ENCODE assay signal across 8 mouse cellular contexts in the genomic region with DNA sequence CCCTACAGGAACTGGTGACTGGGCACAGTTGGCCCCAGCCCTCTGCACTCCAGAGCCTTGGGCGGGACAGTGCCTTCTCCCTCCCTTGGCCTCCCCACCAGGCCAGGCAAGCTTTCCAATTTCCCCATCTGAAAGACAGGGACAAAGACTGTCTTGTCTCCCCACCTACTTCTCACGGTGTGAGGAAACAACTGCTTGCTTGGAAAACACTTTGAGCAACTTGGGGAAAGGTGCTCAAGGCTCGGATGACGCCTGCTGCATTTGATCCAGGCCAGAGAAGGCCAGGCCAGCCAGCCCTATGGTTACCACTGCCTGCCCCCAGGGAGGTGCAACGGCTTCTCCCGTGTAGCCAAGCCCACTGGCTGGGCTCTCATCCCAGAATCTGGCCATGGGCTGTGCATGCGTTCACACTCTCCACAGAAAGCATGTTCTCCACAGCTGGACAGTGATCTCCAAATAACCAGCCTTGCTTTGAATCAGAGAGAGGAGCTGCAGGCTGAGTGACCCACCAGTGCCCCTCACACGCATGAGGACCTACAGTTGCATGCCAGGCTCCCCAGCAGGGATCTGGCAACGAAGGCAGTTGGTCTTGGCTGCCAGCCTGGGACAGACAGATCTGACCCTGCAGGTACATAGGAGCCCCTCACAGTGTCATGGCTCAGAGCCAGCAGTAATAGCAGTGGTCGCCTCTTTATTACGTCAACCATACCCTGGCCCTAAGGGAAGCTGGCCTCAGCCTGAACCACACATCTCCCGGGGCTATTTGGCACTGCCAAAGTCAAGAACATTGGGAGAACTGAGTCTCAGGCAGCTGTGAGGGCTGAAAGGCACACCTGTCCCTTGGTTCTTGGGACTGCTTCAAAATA. TPM values are rescaled to one million over a fixed set of nuclear protein-coding genes. Genes with fewer than 3 reads are reported as not detected.
A peak's percentile ranks its signal among the peaks of the same experiment; 100 is the strongest.
DNase-seq lines count a peak whose midpoint lies in the region; ATAC-seq lines count a peak whose summit lies in the region.
"Had no signal": no experiment of that assay in that cellular context is flagged by ENCODE, and none has a peak within 500 bp of the region (broad histone marks: within the 10 kb centered on the region; RNA-seq: fewer than 3 reads in every experiment).

No protein-coding gene starts in this region.

- 47% methylated on average over 12 of the region's 12 CpGs for WGBS in hindbrain, embryonic 13.5 days

- H3K4me1 ChIP-seq in hindbrain, embryonic 13.5 days (replicated peaks) = peaks cover 37% of the 10 kb centered on the region

- no peaks in the 10 kb centered on the region for H3K27me3 ChIP-seq in hindbrain, embryonic 13.5 days
- H3K27me3 ChIP-seq: liver, embryonic 15.5 days had no signal

- no peak overlapping the region for H3K4me2 ChIP-seq in hindbrain, embryonic 13.5 days
- H3K4me2 ChIP-seq: liver, embryonic 15.5 days had no signal

- H3K36me3 ChIP-seq in hindbrain, embryonic 13.5 days = no peaks in the 10 kb centered on the region
- H3K36me3 ChIP-seq: liver, embryonic 15.5 days had no signal

- peak; percentile 58 to 69 for DNase-seq in urinary bladder, postnatal 4 days (ENCODE audit: low spot score in 2 of 2)
- DNase-seq in urinary bladder, postnatal 10 days (ENCODE audit: low spot score) = no peak
- DNase-seq in fat pad, adult 2 months (ENCODE audit: extremely low read depth, low read depth, low spot score) = peak; percentile 100
- DNase-seq in lung, postnatal 4 days = peak; percentile 42 to 78
- DNase-seq in spleen, postnatal 14 days (ENCODE audit: low spot score in 2 of 2) = no peak

- no peak overlapping the region for H3K4me3 ChIP-seq in hindbrain, embryonic 13.5 days
- H3K4me3 ChIP-seq: liver, embryonic 15.5 days had no signal

- no peaks in the 10 kb centered on the region for H3K9me3 ChIP-seq in hindbrain, embryonic 13.5 days
- H3K9me3 ChIP-seq: liver, embryonic 15.5 days had no signal

- ATAC-seq in hindbrain, embryonic 13.5 days (ENCODE audit: low FRiP score) = peak; percentile 34; the same call in 1 of the 2 replicates
- no peak for ATAC-seq in monocyte, adult 5-6 weeks (replicated peaks; ENCODE audit: insufficient number of reproducible peaks, low FRiP score, low TSS enrichment, poor library complexity, severe bottlenecking)

- H3K27ac ChIP-seq in hindbrain, embryonic 13.5 days = peak overlapping the region; percentile 31
- H3K27ac ChIP-seq: liver, embryonic 15.5 days had no signal

- H3K9ac ChIP-seq in hindbrain, embryonic 13.5 days = no peak overlapping the region
- H3K9ac ChIP-seq: liver, embryonic 15.5 days had no signal

RNA-seq across cellular contexts. Expression of a gene that starts 32.2 kb away (rescaled TPM):
- 209 and 210 TPM in 2 replicates for polyA plus RNA-seq in hindbrain, embryonic 13.5 days (2015; fragmentation: Nextera tagmentation; extraction: Ambion mirVana)
- 100 to 160 TPM (median 138 TPM) in 3 replicates for total RNA-seq in monocyte, adult 5-6 weeks (2017)

RNA-seq across cellular contexts. Expression of a gene that starts 57.4 kb away (rescaled TPM):
- 24.8 and 24.9 TPM in 2 replicates for polyA plus RNA-seq in hindbrain, embryonic 13.5 days (2015; fragmentation: Nextera tagmentation; extraction: Ambion mirVana)
- total RNA-seq in monocyte, adult 5-6 weeks (2017) = 42.1 to 45.2 TPM (median 44.1 TPM) in 3 replicates

Comparison
In these comparisons a context has a peak if more than half of its experiments do, and no peak if none do; other contexts are left out.
1. DNase-seq: peak in urinary bladder, postnatal 4 days (2 of 2), fat pad, adult 2 months (single experiment) and lung, postnatal 4 days (2 of 2); none in urinary bladder, postnatal 10 days (single experiment) and spleen, postnatal 14 days (0 of 2).